Mouse (Mus musculus) G1E (cell line): Measurements from ENCODE around the gene Cep57l1. TPM values are rescaled to one million over a fixed set of nuclear protein-coding genes. Genes with fewer than 3 reads are reported as not detected.

Source experiments
- ATAC-seq: 2 replicates; pipeline ENCODE4 v1.8.0; 2016; ENCODE audit warnings: mild to moderate bottlenecking; ENCODE audit not compliant: insufficient number of reproducible peaks, poor library complexity, low FRiP score, severe bottlenecking; ENCODE audit errors: extremely low read depth
- DNase-seq: peaks from one replicate; pipeline ENCODE4 v3.0.0; 2012; ENCODE audit warnings: low spot score
- H3K27me3 ChIP-seq: 2 replicates; pipeline ENCODE4 v1.6.1; 2012; ENCODE audit warnings: mild to moderate bottlenecking, low read length, inconsistent platforms; ENCODE audit not compliant: insufficient read depth
- H3K36me3 ChIP-seq: replicated peaks from 2 replicates; pipeline ENCODE3; 2012; ENCODE audit warnings: mild to moderate bottlenecking, inconsistent platforms
- H3K4me1 ChIP-seq: 2 replicates; pipeline ENCODE4 v1.6.1; 2012; ENCODE audit warnings: low read depth, low read length, inconsistent platforms, mixed read lengths; ENCODE audit not compliant: insufficient read depth
- H3K4me3 ChIP-seq: 2 replicates; pipeline ENCODE4 v1.5.1; 2012; ENCODE audit warnings: low read depth, mild to moderate bottlenecking, inconsistent platforms, low read length, moderate library complexity, mixed read lengths
- H3K9me3 ChIP-seq: replicated peaks from 2 replicates; pipeline ENCODE4 v1.6.1; 2012; ENCODE audit warnings: inconsistent platforms
- CTCF ChIP-seq: IDR thresholded peaks from 2 replicates; pipeline ENCODE4 v1.5.1; 2012; ENCODE audit warnings: low read depth, low read length, inconsistent platforms, mixed read lengths
- GATA1 ChIP-seq: IDR thresholded peaks from 2 replicates; pipeline ENCODE4 v1.6.1; 2012; ENCODE audit warnings: borderline replicate concordance, low read length, inconsistent platforms, mixed read lengths
- GATA2 ChIP-seq: IDR thresholded peaks from 2 replicates; pipeline ENCODE4 v1.6.1; 2012; ENCODE audit warnings: low read depth, low read length, inconsistent platforms, borderline replicate concordance
- POLR2AphosphoS5 ChIP-seq: IDR thresholded peaks from 2 replicates; pipeline ENCODE4 v1.6.1; 2012; ENCODE audit warnings: low read depth, low read length, inconsistent platforms; ENCODE audit not compliant: insufficient replicate concordance
- TAL1 ChIP-seq: conservative IDR thresholded peaks from 2 replicates; pipeline ENCODE4 v1.6.1; 2012; ENCODE audit warnings: low read depth, low read length, inconsistent platforms, mixed read lengths
- polyA plus RNA-seq: library from polyadenylated mRNA; stranded (reverse); fragments of >175 nt; gene quantifications from 2 replicates; pipeline ENCODE4 v1.2.3, GENCODE M21; 2012
- total RNA-seq, 2 experiments: library from RNA; stranded (forward) in 1 of 2; stranded (reverse) in 1 of 2; fragments of 200-1000 nt in 1 of 2; fragments of >200 nt in 1 of 2; fragmentation: Nextera tagmentation in 1 of 2; gene quantifications; 2 replicates each; pipeline ENCODE4 v1.2.3; 2014 to 2017

Cep57l1 gene
- total and polyA plus RNA-seq, 3 experiments: 2.5 to 90.5 (median 38.4) TPM

DNA sequence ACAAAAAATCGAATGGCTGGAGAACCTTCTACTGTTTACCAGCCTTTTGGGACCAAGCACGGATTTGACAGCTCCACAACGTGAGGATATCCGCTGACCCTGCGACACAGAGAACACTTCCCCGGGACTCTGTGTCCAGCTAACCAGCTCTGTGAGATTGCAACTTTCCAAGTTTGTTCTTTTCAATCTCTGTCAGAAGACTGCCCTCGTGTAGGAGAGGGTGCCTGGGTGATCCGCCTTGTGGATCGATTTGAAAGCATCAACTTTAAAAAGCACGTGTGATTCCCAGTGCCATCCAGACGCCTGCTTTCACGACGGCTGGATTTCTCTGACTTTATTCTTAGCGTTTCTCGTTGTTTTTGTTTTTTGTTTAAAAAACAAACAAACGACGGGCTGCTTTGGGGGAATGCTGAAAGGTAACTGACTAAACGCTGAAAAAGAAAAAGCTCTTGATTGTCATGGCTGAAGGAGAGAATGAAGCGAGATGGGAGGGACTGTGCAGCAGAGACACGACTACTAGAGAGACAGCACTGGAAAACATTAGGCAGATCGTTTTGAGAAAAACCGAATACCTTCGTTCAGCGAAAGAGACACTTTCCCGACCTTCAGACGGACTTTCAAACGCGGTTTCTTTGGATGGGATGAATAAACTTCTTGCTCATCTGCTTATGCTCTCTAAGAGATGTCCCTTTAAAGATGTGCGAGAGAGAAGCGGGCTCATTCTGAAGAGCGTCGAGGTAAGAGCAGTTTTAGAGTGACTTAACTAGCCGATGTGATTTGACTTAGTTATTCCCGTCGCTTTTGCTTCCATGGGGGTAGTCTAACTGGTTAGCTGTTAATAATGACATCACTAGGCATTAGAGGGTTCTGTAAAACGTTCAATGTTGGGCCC is 1.1 kb upstream of the Cep57l1 start:
- peak overlapping the region; percentile 86 for H3K4me3 ChIP-seq
- DNase-seq: no peak
- H3K9me3 ChIP-seq: no peaks in the 10 kb centered on the region
- TF ChIP-seq GATA1 (no peak), GATA2 (no peak), TAL1 (no peak), CTCF (no peak), POLR2AphosphoS5 (no peak)
- H3K36me3 ChIP-seq: peaks cover 21% of the 10 kb centered on the region
- H3K27me3 ChIP-seq: no peaks in the 10 kb centered on the region
- H3K4me1 ChIP-seq: peaks cover 36% of the 10 kb centered on the region
- ATAC-seq: no peak

- no peaks in the 10 kb centered on the region for H3K9me3 ChIP-seq
- TF ChIP-seq CTCF (no peak), POLR2AphosphoS5 (no peak), GATA1 (no peak), TAL1 (no peak), GATA2 (no peak)
- peak overlapping the region; percentile 86 for H3K4me3 ChIP-seq
- H3K4me1 ChIP-seq: peaks cover 35% of the 10 kb centered on the region
- peak; percentile 66 for ATAC-seq
- peak; percentile 64 for DNase-seq
- no peaks in the 10 kb centered on the region for H3K27me3 ChIP-seq
- peaks cover 30% of the 10 kb centered on the region for H3K36me3 ChIP-seq
Measured at GRCm38 (mm10) chr10:41809080-41809770, 446 bp downstream of the Cep57l1 start.

DNA sequence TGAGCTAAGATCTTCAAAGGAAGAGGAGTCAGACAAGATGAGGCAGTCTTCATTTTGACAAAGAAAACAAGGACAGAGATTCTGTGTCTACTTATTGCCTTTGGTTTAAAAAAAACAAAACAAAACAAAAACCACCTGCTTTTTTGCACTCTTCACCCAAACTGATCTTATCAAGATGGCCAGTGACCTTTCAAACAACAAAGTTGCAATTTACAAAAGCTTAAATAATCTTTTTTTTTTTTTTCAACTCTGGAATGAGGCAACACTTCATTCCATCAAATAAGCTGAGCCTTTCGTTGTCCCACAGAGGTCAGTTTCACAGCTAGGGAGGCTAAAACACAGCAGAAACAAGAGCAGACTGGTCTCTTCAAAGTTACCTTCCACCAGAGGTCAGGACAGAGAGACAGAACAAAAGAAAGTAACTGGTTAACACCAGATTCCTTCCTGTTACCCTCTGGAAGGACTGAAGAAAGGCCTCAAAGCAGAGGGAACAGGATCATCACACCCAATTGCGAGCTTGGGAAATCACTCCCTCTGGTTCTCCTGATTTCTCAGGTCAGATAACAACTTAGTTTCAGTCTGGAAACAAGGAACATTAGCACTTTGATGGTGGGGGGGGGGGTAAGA is 3.8 kb downstream of the Cep57l1 start:
- ATAC-seq: no peak

GRCm38 (mm10) chr10:41804711-41805110 is 5.0 kb downstream of the Cep57l1 start:
- ATAC-seq: no peak
- Histone ChIP-seq H3K27me3 (no peaks in the 10 kb centered on the region), H3K36me3 (peaks cover 70% of the 10 kb centered on the region), H3K4me3 (no peak overlapping the region), H3K4me1 (peaks cover 6% of the 10 kb centered on the region), H3K9me3 (peaks cover 29% of the 10 kb centered on the region)
- DNase-seq: no peak
- TF ChIP-seq CTCF (no peak), POLR2AphosphoS5 (no peak), GATA1 (no peak), TAL1 (no peak), GATA2 (no peak)

More for the DNA sequence above, 3.8 kb downstream of the Cep57l1 start:
- peaks cover 24% of the 10 kb centered on the region for H3K9me3 ChIP-seq
- peaks cover 59% of the 10 kb centered on the region for H3K36me3 ChIP-seq
- no peak for DNase-seq
- TF ChIP-seq GATA1 (no peak), POLR2AphosphoS5 (no peak), GATA2 (no peak), CTCF (no peak), TAL1 (no peak)
- peaks cover 10% of the 10 kb centered on the region for H3K4me1 ChIP-seq
- H3K27me3 ChIP-seq: no peaks in the 10 kb centered on the region
- no peak overlapping the region for H3K4me3 ChIP-seq

DNA sequence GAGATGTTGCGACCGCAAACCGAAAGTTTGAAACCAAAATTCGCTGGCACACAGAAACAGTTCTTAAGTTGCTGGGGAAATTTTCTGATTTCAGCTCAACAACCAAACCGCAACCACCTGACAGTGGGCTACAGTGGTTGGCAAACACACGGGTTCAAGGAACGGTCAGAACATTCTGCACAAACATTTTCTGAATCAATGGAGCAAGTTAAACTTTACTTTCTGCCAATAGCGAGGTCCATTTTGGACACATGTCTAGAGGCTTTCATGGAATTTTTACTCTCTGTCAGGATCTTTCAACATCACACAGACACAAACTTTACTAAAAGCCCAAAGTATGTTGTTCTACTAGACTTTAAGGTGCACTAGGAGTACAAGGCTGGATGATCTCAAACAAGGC is 6.2 kb downstream of the Cep57l1 start:
- peaks cover 33% of the 10 kb centered on the region for H3K9me3 ChIP-seq
- H3K27me3 ChIP-seq: no peaks in the 10 kb centered on the region
- peaks cover 6% of the 10 kb centered on the region for H3K4me1 ChIP-seq
- no peak overlapping the region for H3K4me3 ChIP-seq
- TF ChIP-seq TAL1 (no peak), CTCF (no peak), POLR2AphosphoS5 (no peak), GATA1 (no peak), GATA2 (no peak)
- H3K36me3 ChIP-seq: peaks cover 79% of the 10 kb centered on the region
- no peak for DNase-seq
- no peak for ATAC-seq

DNA sequence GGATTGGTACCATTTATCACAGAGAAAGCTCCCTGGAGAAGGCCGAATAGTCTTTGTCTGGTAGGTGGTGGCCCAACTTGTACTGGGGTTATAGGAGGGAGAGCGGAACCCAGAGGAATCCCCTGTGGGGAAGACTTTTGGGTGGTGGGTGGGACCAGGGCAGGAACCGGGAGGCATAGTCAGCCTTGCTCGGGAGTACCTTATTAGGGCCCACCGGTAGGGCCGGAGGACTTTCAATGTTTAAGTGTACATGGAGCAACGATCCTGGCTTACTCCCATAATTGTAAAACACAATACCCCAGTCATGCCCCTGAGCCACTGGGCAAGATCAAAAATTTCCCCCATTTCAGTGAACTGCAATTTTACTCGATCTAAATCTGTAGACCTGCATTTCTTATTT is 12.4 kb downstream of the Cep57l1 start:
- ATAC-seq: no peak
- Histone ChIP-seq H3K27me3 (no peaks in the 10 kb centered on the region), H3K36me3 (peaks cover 70% of the 10 kb centered on the region), H3K4me1 (no peaks in the 10 kb centered on the region), H3K9me3 (peaks cover 39% of the 10 kb centered on the region), H3K4me3 (no peak overlapping the region)
- no peak for DNase-seq
- TF ChIP-seq GATA1 (no peak), CTCF (no peak), TAL1 (no peak), POLR2AphosphoS5 (no peak), GATA2 (no peak)
